Mouse (Mus musculus): ENCODE measurements around the gene Itga3. TPM values are rescaled to one million over a fixed set of nuclear protein-coding genes. Genes with fewer than 3 reads are reported as not detected.

The Itga3 gene
- total RNA-seq, 2 experiments from 2014 or later, result 14.3 to 14.6 TPM

- DNase-seq, result no peak
- intact Hi-C loops (cut with DNase I), result no loop called here
Observed at GRCm38 (mm10) chr11:95097889-95098288, 21.3 kb upstream of the Itga3 start.

DNA sequence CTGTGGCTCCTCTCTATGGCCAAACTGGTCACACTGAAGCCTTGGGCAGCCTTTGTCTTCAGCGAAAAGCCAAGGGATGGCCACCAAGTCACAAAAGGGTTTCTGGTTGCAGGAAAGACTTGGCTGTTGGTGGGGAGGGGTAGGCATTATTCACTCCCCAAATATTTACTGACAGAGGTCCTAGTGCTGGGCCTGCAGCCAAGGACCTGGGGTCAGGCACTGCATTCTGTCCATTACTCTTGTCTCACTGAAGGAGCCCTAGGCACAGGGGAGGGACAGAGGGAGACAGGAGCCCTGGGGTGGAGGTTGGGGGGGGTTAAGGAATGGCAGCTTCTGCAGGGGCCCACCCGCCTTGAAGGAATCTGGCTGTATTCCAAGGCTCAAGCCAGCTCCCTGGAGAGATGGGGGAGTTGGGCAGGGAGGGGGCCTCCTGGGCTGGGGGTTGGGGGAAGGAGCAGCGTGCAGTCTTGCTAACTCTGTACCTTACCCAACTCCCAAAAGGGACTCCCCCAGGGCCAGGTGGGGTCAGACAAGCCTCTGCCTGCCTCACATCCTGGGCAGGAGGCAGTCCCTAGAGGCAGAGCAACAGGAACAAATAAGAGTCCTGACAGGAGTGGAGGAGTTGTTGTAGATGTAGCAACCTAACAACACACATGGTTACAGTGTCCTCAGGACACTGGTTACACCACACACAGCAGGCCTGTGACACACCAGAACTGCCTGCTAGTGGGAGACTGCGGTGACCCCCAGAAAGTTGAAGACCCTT lies 20.2 kb upstream of the Itga3 start:
- DNase-seq, result no peak
- intact Hi-C loops (cut with DNase I), result no loop called here

DNA sequence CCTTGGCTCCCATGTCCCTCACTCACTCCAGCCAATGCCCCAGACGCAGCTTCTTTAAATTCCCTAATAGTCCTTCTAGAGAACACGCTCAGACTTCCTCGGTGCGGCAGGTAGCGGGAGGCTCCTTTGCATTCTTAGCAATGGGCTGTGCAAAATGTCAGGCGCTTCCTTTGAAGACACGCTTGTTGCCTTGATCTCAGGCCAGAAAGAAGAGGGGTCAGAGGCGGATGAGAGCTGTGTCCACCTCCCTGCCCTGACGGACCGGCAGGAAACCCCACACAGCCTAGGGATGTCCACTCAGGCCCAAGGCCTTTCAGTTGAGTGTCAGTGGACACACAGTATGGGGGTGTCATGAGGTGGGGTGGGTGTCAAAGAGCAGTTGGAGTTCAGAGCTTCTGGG lies 19.0 kb upstream of the Itga3 start:
- intact Hi-C loops (cut with DNase I), result no loop called here
- DNase-seq, result no peak

- intact Hi-C loops (cut with DNase I), result no loop called here
- DNase-seq, result no peak
Observed at GRCm38 (mm10) chr11:95093077-95093476, 16.5 kb upstream of the Itga3 start.

- DNase-seq, result peak; percentile 34 to 46
- intact Hi-C loops (cut with DNase I), result no loop called here
Observed at GRCm38 (mm10) chr11:95088857-95089779, 12.5 kb upstream of the Itga3 start.

DNA sequence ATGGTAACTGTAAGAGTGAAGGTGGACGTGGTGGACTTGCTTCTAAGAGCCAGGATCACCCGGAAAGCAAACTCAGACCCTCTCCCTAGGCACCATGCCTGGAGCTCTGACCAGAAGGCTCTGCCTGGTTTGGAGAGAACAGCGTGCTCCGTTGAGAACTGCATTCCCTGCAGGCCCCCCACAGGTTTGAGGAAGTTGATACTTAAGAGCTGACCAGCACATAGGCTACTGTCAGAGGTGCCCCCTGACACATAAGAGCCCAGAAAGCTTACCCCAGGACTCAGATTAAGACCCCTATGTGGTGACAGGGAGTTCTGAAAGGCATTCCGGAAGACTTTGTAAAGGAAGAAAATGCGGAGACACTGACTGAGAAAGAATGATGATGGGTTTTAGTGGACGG lies 11.7 kb upstream of the Itga3 start:
- intact Hi-C loops (cut with DNase I), result no loop called here
- DNase-seq, result no peak

GRCm38 (mm10) chr11:95087301-95088228 lies 11.0 kb upstream of the Itga3 start:
- intact Hi-C loops (cut with DNase I), result no loop called here
- DNase-seq, result no peak

DNA sequence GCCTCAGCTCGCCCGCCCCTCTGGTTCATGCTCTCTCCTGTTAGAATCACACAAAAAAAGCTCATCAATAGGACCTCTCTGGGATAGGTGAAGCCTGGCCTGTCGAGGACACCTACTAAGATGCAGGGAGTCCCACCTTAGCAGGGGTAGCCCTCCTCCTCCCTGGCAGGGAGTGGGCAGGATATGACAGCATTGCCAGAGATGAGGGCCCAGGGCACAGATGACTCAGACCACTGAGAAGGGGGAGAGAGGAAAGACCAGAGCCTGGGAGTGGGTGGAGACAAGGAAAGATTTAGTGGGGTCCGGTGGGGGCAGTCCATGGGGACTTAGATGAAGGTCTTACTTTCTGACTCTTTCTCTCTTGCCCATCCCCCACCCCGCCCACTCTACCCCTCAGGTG lies 9.6 kb upstream of the Itga3 start:
- DNase-seq, result no peak
- intact Hi-C loops (cut with DNase I), result no loop called here

DNA sequence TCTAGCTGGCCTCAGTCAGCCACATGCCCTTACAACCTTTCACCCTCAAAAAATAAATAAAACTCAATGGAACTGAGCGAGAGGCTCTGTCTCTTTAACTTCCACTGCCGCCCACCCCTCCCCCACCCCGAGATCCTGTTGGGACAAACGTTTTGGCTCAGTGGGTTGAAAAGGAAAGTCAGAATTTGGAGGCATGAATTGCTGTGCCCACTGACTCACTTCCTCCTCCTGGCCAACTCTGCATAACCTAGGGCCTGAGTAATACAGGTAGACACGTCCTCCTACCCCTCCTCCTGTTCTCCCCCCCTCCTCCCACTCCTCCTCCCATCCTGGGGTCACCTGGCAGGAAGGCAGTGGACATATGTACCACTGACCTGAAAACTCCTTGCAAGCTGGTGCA lies 9.1 kb upstream of the Itga3 start:
- intact Hi-C loops (cut with DNase I), result no loop called here
- DNase-seq, result no peak

- DNase-seq, result no peak
- intact Hi-C loops (cut with DNase I), result no loop called here
Observed at GRCm38 (mm10) chr11:95084811-95085382, 8.3 kb upstream of the Itga3 start.

- DNase-seq, result no peak
- intact Hi-C loops (cut with DNase I), result no loop called here
Observed at GRCm38 (mm10) chr11:95084175-95084574, 7.6 kb upstream of the Itga3 start.

- DNase-seq, result no peak
- intact Hi-C loops (cut with DNase I), result no loop called here
Observed at GRCm38 (mm10) chr11:95082896-95083295, 6.3 kb upstream of the Itga3 start.

- intact Hi-C loops (cut with DNase I), result no loop called here
Observed at GRCm38 (mm10) chr11:95080783-95081182, 4.2 kb upstream of the Itga3 start.

DNA sequence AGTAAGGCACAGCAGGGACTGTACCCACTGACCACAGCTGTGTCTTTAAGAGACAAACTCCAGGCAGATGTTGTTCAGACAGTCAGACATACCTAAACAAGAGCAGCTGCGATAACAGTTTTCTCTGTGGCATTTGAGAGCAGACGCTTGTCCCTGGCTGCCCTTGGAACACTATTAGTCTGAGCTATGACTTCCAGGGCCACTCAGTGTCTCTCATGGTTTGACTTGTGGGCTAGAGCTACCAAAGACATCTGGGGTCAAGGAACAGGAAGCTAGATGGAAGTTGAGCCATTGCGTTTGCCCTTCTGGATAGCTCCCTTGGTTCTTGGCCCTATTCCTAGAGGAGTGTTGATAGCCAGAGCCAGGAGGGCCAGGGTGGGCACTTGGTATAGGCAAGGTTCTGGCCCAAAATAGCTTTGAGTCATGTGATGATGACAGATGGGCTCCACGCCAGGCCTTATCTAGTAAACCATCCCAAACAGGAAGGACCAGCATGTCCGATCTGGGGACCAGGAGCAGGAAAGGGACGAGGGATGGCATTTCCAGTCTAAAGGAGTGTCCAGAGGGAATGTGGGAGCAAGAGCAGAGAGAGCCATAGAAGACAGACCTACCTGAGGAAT lies 2.8 kb upstream of the Itga3 start:
- DNase-seq, result no peak
- intact Hi-C loops (cut with DNase I), result no loop called here

More at GRCm38 (mm10) chr11:95080783-95081182, 4.2 kb upstream of the Itga3 start:
- DNase-seq, result no peak

- no peak for DNase-seq
- intact Hi-C loops (cut with DNase I), result no loop called here
Observed at GRCm38 (mm10) chr11:95077956-95078355, 1.4 kb upstream of the Itga3 start.

DNA sequence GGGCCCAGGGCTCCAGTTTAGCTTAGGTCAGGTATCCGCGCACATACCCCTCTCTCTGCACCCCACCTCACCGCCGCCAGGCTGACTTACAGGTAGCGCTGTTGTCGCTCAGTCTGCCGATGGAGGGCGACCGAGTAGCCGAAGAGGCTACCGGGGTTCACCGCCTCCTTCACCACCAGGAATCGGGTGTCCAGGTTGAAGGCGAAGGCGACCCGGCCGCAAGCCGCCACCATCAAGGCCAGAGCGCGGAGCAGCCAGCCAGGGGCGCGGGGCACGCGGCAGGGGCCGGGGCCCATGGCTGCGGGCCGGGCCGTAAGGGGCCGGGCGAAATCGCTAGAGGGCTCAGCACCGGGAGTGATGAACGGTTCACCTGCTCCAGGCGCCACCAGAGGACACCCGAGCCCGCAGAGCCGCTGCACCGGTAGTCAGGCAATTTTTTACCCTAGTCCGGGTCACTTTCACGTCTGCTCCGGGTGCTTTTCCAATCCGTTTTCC lies 513 bp downstream of the Itga3 start:
- DNase-seq, result peak in 1 of 2 experiments; percentile 67
- intact Hi-C loops (cut with DNase I), result loop anchor here (1.0 kb wide), 1 partner anchor 29 kb away; no protein-coding TSS in a partner anchor

GRCm38 (mm10) chr11:95075197-95076040 lies 1.2 kb downstream of the Itga3 start:
- DNase-seq, result no peak
- intact Hi-C loops (cut with DNase I), result loop anchor here (1.0 to 2.0 kb wide), 2 partner anchors 29 to 30 kb away; no protein-coding TSS in a partner anchor

GRCm38 (mm10) chr11:95074694-95075093 lies 1.9 kb downstream of the Itga3 start:
- intact Hi-C loops (cut with DNase I), result loop anchor here (2.0 kb wide), 1 partner anchor 28 kb away; no protein-coding TSS in a partner anchor
- DNase-seq, result no peak
